In the genomic region with DNA sequence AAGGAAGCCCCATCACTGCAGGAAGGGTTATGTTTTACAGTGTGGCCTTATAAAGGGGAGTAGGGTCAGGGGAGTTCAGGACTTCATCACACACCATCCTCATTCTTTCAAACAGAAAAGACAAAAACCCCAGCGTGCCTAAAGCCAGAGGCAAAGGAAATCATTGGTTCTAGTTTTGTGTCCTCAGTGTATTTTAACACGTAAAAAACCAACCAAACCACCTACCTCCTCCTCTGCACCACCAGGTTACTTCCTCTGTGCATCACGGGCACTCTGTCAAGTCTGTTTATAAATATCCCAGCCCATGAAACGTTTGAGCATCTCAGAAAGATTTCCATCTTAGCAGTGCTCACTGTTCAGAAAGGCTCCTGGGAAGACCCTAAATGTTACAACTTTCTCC, we compare ENCODE assay signal across 15 mouse cellular contexts.
"Had no signal": no experiment of that assay in that cellular context is flagged by ENCODE, and none has a peak within 500 bp of the region (broad histone marks: within the 10 kb centered on the region; RNA-seq: fewer than 3 reads in every experiment).

No protein-coding gene starts in this region.

- DNase-seq: lung, adult 18-20 months; lung, embryonic 14.5 days; lung, postnatal 10 days; lung, postnatal 4 days; midbrain, embryonic 14.5 days; right cerebral cortex, postnatal 14 days; thymus, adult 2 months; thymus, postnatal 25 days; thymus, postnatal 4 days had no signal

- H3K27me3 ChIP-seq: neural tube, embryonic 13.5 days; stomach, embryonic 15.5 days had no signal

- H3K4me1 ChIP-seq: neural tube, embryonic 13.5 days; stomach, embryonic 15.5 days had no signal

- H3K27ac ChIP-seq: midbrain, embryonic 10.5 days; neural tube, embryonic 13.5 days; stomach, embryonic 15.5 days; stomach, postnatal 0 days had no signal

- ATAC-seq: midbrain, embryonic 16.5 days had no signal

- H3K36me3 ChIP-seq: midbrain, embryonic 10.5 days; neural tube, embryonic 13.5 days; stomach, embryonic 15.5 days had no signal

- H3K4me3 ChIP-seq: midbrain, embryonic 10.5 days; myocyte; neural tube, embryonic 13.5 days; stomach, embryonic 15.5 days had no signal

- H3K9ac ChIP-seq: lung, embryonic 14.5 days; neural tube, embryonic 13.5 days; stomach, embryonic 15.5 days had no signal

- H3K9me3 ChIP-seq: midbrain, embryonic 10.5 days; neural tube, embryonic 13.5 days; stomach, embryonic 15.5 days had no signal

- H3K4me2 ChIP-seq: lung, embryonic 14.5 days; neural tube, embryonic 13.5 days; stomach, embryonic 15.5 days had no signal
